Mouse (Mus musculus) heart, embryonic 11.5 days (tissue): ENCODE measurements around the gene Vash1. TPM values are rescaled to one million over a fixed set of nuclear protein-coding genes. Genes with fewer than 3 reads are reported as not detected.

Experiments used
- polyA plus RNA-seq: library from polyadenylated mRNA; unstranded; fragments of >200 nt; fragmentation: Nextera tagmentation; extraction: Ambion mirVana; gene quantifications from 2 replicates; pipeline ENCODE4 v1.2.1, GENCODE M21; 2014

The Vash1 gene
- polyA plus RNA-seq, 1 experiment from 2014 or later: 8.2 TPM

Other genes with a start within 250 kb of the Vash1 start
- 7.9 and 10.6 TPM in 2 replicates for gene Angel1, start 47.8 kb downstream of the Vash1 start, polyA plus RNA-seq
- gene Lrrc74a, start 55.7 kb downstream of the Vash1 start, polyA plus RNA-seq: not detected in 2 replicates
- 18.9 and 26.9 TPM in 2 replicates for gene Irf2bpl, start 206.1 kb downstream of the Vash1 start, polyA plus RNA-seq